Mouse (Mus musculus): ENCODE data around the gene Vav2. TPM values are rescaled to one million over a fixed set of nuclear protein-coding genes. Genes with fewer than 3 reads are reported as not detected.

The Vav2 gene
- total RNA-seq, 2 experiments from 2014 or later, result 30.9 to 34.5 TPM

GRCm38 (mm10) chr2:27280920-27281611 is 145.8 kb downstream of the Vav2 start:
- DNase-seq (ENCODE audit: low spot score in 2 of 2), result peak; percentile 39 to 60

DNA sequence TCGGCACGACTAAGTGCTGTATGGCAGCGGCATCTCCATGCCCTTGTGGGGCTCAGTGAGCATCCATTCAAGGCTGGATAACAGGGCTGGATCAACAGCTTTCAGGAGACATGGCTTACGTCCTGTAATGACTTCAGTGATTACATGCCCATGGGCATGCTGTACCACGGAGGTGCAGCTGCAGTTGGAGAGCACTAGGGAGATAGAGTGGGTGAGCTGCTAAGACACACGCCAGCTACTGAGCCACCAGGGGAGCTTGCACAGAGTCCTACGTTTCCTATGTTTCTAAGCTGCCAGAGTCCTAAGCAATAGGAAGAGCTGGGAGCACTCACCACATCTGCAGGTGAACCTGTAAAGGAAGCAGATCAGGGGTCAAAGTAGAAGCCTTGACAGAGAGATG is 148.0 kb downstream of the Vav2 start:
- DNase-seq (ENCODE audit: low spot score in 2 of 2), result no peak

GRCm38 (mm10) chr2:27268325-27268724 is 158.5 kb downstream of the Vav2 start:
- no peak for DNase-seq (ENCODE audit: low spot score in 2 of 2)

- no peak for DNase-seq (ENCODE audit: low spot score in 2 of 2)
Measured at GRCm38 (mm10) chr2:27265819-27266218, 161.0 kb downstream of the Vav2 start.

- no peak for DNase-seq (ENCODE audit: low spot score in 2 of 2)
Measured at GRCm38 (mm10) chr2:27262984-27263383, 163.8 kb downstream of the Vav2 start.

DNA sequence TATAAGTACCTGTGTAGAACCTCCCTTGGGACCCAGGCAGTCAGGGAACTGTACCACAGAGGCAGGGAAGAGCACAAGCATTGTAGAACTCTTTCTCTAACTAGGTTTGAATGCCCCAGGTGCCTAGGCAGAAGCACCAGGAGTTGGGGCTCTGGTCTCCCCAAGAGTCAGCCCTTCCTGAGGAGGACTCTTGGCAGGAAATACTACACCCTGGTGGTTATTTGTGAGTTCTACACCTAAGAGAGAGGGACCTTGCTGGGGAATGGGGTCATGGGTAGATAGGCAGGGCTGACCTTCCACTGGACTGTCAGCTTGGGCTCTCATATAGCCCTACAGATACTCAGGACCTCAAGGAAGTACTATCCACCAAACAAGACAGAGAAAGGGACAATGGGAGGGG is 175.4 kb downstream of the Vav2 start:
- no peak for DNase-seq (ENCODE audit: low spot score in 2 of 2)

GRCm38 (mm10) chr2:27248211-27248610 is 178.6 kb downstream of the Vav2 start, which contains the start of gene Sardh:
TSS of gene Sardh (minus strand) at chr2:27248337.
- no peak for DNase-seq (ENCODE audit: low spot score in 2 of 2)

DNA sequence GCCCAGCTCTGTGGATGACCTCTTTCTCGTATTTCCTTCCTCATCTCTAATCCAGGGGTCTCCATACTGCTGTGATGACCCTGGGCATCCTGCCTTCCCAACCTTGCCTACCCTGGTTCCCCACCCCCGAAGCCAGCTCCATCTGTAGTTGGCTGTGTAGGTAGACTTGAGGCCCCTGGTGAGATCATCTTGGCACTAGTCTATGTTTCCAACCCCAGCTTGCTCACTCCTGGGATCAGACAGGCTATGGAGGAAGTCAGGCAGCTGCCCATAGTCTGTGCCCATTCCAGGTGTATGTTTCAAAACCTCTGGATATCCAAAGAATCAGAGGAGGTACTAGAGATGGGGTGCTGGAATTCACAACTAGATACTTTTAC is 179.4 kb downstream of the Vav2 start:
- no peak for DNase-seq (ENCODE audit: low spot score in 2 of 2)

GRCm38 (mm10) chr2:27246712-27247486 is 179.9 kb downstream of the Vav2 start:
- peak; percentile 58 to 76 for DNase-seq (ENCODE audit: low spot score in 2 of 2)

GRCm38 (mm10) chr2:27245947-27246346 is 180.9 kb downstream of the Vav2 start:
- DNase-seq (ENCODE audit: low spot score in 2 of 2), result no peak

DNA sequence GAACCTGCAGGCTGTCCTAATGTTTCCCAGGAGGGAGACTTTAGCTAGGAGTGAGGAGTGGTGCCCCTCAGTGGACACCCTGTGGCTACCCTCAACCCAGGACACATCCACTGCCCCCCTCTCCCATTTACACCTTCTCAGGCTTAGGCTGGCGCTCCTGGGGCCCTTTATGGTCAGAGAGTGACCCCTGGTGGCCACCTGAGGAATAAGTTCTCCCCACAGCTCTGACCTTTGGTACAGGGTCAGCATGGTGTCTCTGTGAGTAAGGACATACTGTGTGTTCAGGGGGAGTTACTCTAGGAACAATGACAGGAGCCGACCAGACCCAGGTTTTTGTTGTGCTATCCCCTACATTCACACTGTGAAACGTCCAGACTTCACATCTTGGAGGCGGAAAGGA is 189.5 kb downstream of the Vav2 start:
- peak; percentile 35 to 43 for DNase-seq (ENCODE audit: low spot score in 2 of 2)

DNA sequence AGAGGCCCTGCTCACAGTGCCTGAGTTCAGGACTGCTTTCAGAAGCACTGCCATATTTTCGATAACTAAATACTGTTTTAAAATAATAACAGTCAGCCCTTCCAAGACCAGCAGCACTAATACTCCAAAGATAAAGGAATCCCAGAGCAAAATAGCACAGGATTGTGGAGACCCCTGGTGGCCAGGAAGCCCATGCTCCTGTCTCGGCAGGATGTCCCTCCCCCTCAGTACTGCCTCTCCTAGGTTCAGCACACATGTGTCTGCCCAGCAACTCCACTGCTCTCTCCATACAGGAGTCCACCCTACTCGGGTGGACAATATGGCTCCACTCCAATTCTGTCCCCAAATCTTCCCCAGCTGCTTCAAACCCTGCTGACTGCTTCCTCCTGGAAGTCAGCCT is 191.1 kb downstream of the Vav2 start:
- peak in 1 of 2 experiments; percentile 52 for DNase-seq (ENCODE audit: low spot score in 2 of 2)

DNA sequence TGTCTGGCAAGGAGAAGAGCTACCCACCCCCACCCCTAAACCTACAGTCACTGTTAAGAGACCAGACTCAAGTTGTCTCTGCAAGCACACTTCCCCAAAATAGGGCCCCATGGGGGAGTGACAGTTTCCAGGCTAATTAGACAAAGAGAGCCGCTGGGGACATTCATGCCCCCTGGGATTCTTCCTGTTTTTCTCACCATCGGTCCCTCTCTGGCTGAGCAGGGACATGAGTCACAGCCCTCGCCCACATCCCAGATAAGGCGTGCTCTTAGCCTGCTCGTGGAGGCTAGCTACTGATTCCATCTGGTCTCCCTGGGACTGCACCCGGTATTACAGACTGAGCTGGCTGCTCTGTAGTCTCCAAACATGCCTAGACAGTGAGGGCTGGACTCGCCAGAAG is 194.5 kb downstream of the Vav2 start:
- DNase-seq (ENCODE audit: low spot score in 2 of 2), result no peak

- no peak for DNase-seq (ENCODE audit: low spot score in 2 of 2)
Measured at GRCm38 (mm10) chr2:27229481-27230105, 197.2 kb downstream of the Vav2 start.

DNA sequence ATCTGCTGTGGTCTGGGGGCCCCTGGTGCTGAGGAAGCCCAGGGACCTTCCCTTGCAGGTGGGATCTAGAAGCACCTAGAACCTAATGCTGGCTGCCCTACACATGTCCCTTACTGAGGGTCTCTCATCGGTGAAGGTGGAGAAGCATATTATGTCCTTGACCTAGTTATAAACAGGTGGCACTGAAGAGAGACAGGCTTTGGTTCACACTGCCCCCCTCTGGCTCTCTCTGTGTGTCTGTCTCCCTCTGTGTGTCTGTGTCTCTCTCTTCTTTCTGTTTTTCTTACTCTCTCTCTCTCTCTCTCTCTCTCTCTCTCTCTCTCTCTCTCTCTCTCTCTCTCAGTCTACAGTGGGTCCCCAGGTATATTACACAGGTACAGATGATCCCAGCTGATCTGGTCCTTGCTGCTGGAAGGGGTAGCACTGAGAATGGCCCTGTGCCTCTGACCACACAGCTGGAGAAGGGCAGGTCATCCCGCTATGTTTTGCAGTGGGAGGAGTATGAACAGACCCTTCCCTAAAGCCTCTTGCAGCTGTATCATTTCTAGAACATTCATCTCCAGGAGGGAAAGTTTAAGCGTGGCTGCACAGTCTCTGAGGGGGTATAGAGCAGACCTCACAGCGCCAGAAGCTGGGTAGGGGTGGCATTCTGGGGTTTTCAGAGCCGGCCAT is 197.9 kb downstream of the Vav2 start:
- no peak for DNase-seq (ENCODE audit: low spot score in 2 of 2)

GRCm38 (mm10) chr2:27226572-27226971 is 200.3 kb downstream of the Vav2 start:
- no peak for DNase-seq (ENCODE audit: low spot score in 2 of 2)

GRCm38 (mm10) chr2:27223012-27223421 is 203.8 kb downstream of the Vav2 start:
- DNase-seq (ENCODE audit: low spot score in 2 of 2), result no peak

- DNase-seq (ENCODE audit: low spot score in 2 of 2), result no peak
Measured at GRCm38 (mm10) chr2:27218569-27218968, 208.3 kb downstream of the Vav2 start.

GRCm38 (mm10) chr2:27218121-27218544 is 208.7 kb downstream of the Vav2 start:
- no peak for DNase-seq (ENCODE audit: low spot score in 2 of 2)

- no peak for DNase-seq (ENCODE audit: low spot score in 2 of 2)
Measured at GRCm38 (mm10) chr2:27215537-27215936, 211.3 kb downstream of the Vav2 start.

Data from adrenal gland, postnatal 4 days (tissue).